Mouse (Mus musculus): Measurements from ENCODE around the gene Gna13.

DNA sequence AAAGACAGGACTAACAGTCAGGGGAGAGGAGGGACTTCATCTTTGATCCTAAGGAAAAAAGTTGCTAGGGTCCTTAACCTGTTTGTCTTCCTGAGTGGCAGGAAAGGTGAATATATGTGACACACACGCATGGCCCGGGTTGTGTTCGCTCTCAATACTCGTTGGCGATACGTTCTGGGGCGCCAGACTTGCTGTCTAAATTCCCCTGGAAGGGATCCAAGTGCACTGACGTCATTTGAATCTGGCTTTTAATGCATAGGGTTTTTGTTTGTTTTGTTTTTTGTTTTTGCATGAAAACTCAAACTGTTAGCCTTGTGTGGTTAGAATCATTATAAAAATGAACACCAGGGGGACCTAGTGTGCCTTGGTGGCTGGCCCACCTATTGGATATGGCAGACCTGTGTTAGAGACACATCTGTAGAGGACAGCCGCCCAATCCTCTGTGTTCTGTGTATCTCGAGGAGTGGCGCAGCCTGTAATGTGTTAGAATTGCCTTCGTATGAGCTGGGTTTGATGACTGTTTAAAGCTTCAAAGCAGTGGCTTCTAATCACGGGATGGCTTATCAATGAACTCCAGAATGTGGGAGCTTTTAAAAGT, 82.9 kb downstream of the Gna13 start:
- peak; percentile 10; the same call in 1 of the 2 replicates for TF ChIP-seq CTCF (IDR thresholded peaks at IDR 0.05; ENCODE audit: low read depth, low read length)
- no peak for TF ChIP-seq GATA1 (IDR thresholded peaks at IDR 0.05; ENCODE audit: borderline replicate concordance, low read length)

Measured in G1E (cell line).